Mouse (Mus musculus) myocyte (in vitro differentiated cells): ENCODE data around the gene Selenoi.
"Not testable (repeated sequence)": the region's sequence is repeated elsewhere in the genome, so short reads cannot be mapped to it uniquely, and the experiment has no call there.

Experiments used
- MAX ChIP-seq: IDR thresholded peaks from one replicate; pipeline ENCODE4 v1.6.1; 2011; ENCODE audit warnings: low read depth, mild to moderate bottlenecking, control low read depth
- MYOD1 ChIP-seq, 3 experiments: IDR thresholded peaks; one replicate each; pipeline ENCODE4 v1.6.1; 2011; ENCODE audit warnings: control low read depth in 2 of 3, low read depth in 2 of 3, mild to moderate bottlenecking in 2 of 3, moderate library complexity in 1 of 3; ENCODE audit not compliant: insufficient read length in 2 of 3, control insufficient read depth in 1 of 3
- POLR2A ChIP-seq: IDR thresholded peaks from one replicate; pipeline ENCODE4 v1.6.1; 2011; ENCODE audit warnings: low read depth, mild to moderate bottlenecking, control low read depth, moderate library complexity; ENCODE audit not compliant: insufficient read length
- TCF12 ChIP-seq: IDR thresholded peaks from one replicate; pipeline ENCODE4 v1.6.1; 2011; ENCODE audit warnings: mild to moderate bottlenecking, control low read depth; ENCODE audit not compliant: poor library complexity, insufficient read depth, severe bottlenecking

- not testable (repeated sequence) for TF ChIP-seq POLR2A; TCF12; MAX; MYOD1 (IDR thresholded peaks at IDR 0.05; ENCODE audit: control insufficient read depth in 1 of 3, insufficient read length in 2 of 3, low read depth in 2 of 3)
Observed at GRCm38 (mm10) chr5:30210758-30211157, 21.6 kb upstream of the Selenoi start.
